Mouse (Mus musculus): ENCODE data around the gene Gigyf2.

DNA sequence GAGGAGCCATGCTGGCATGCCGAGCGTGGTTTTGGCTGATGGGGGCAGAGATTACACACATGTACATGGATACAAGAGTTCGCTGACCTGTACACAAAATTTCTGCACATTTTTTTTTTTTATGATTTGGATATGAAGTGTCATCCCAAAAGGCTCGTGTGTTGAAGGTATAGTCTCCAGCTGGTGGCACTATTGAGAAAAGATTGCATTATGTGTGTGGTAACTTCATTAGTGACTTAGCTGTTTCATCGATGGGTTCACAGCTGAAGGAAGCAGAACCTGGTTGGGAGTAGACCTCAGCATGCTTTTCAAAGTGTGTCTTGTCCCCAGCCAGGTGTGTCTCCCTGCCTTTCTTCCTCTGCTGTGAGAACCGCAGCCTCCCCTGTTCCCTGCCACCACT is 141.5 kb downstream of the Gigyf2 start:
- TF ChIP-seq CTCF (IDR thresholded peaks at IDR 0.05; ENCODE audit: borderline replicate concordance, extremely low read depth, insufficient read depth, insufficient read length) (no peak), POLR2A (IDR thresholded peaks at IDR 0.05; ENCODE audit: borderline replicate concordance, extremely low read depth, insufficient read depth, insufficient read length, poor library complexity, severe bottlenecking) (no peak)

Data from brain, embryonic 14.5 days (tissue).